Mouse (Mus musculus) heart, embryonic 16.5 days (tissue): ENCODE results near the gene Nacc1. TPM values are rescaled to one million over a fixed set of nuclear protein-coding genes. Genes with fewer than 3 reads are reported as not detected.

Experiments
- ATAC-seq: fragments of 200-750 bp; cut with Nextera tagmentation; replicated peaks from 2 replicates; pipeline ENCODE4 v1.8.0; 2017; ENCODE audit warnings: moderate number of reproducible peaks; ENCODE audit not compliant: insufficient read depth, low FRiP score; ENCODE audit errors: extremely low read depth
- H3K27ac ChIP-seq: fragments of 300-500 bp; sonication (generic); 2 replicates; pipeline ENCODE4 v1.5.1; 2014; ENCODE audit warnings: mild to moderate bottlenecking, low read length, control low read depth, moderate library complexity
- H3K27me3 ChIP-seq: fragments of 300-500 bp; sonication (generic); 2 replicates; pipeline ENCODE4 v1.6.1; 2014; ENCODE audit warnings: low read length, mixed read lengths; ENCODE audit not compliant: control insufficient read depth, insufficient read depth
- H3K36me3 ChIP-seq: fragments of 300-500 bp; sonication (generic); 2 replicates; pipeline ENCODE4 v1.6.1; 2014; ENCODE audit not compliant: control insufficient read depth, insufficient read depth
- H3K4me1 ChIP-seq: fragments of 300-500 bp; sonication (generic); 2 replicates; pipeline ENCODE4 v1.6.1; 2014; ENCODE audit warnings: low read length, mixed read lengths; ENCODE audit not compliant: control insufficient read depth, insufficient read depth
- H3K4me2 ChIP-seq: fragments of 300-500 bp; sonication (generic); 2 replicates; pipeline ENCODE4 v1.6.1; 2014; ENCODE audit warnings: low read depth, mild to moderate bottlenecking, control low read depth, low read length
- H3K4me3 ChIP-seq: fragments of 300-500 bp; sonication (generic); 2 replicates; pipeline ENCODE4 v1.5.1; 2014; ENCODE audit warnings: mild to moderate bottlenecking, control low read depth, low read length
- H3K9ac ChIP-seq: fragments of 300-500 bp; sonication (generic); 2 replicates; pipeline ENCODE4 v1.6.1; 2014; ENCODE audit warnings: low read length, control low read depth
- H3K9me3 ChIP-seq: fragments of 300-500 bp; sonication (generic); replicated peaks from 2 replicates; pipeline ENCODE4 v1.6.1; 2016; ENCODE audit warnings: low read length; ENCODE audit not compliant: control insufficient read depth
- WGBS: fragments of 180-500 bp; shearing (Covaris S2); extraction: QIAGEN DNeasy Blood & Tissue Kit; methylation state at CpG from one replicate; pipeline ENCODE4 v1.1.7; 2014; 5-methylcytosine and 5-hydroxymethylcytosine counted together
- polyA plus RNA-seq: library from polyadenylated mRNA; unstranded; fragments of >200 nt; fragmentation: Nextera tagmentation; extraction: Ambion mirVana; gene quantifications from 2 replicates; pipeline ENCODE4 v1.2.1, GENCODE M21; 2015

Nacc1 gene
- polyA plus RNA-seq, 1 experiment from 2014 or later, result 11.7 TPM

GRCm38 (mm10) chr8:84730541-84731370 is 43.1 kb upstream of the Nacc1 start:
- Histone ChIP-seq H3K4me3 (no peak overlapping the region), H3K4me1 (peaks cover 69% of the 10 kb centered on the region), H3K4me2 (peak overlapping the region; percentile 5; the same call in 1 of the 2 replicates), H3K9me3 (no peaks in the 10 kb centered on the region), H3K27ac (peak overlapping the region; percentile 86), H3K27me3 (no peaks in the 10 kb centered on the region), H3K36me3 (no peaks in the 10 kb centered on the region), H3K9ac (peak overlapping the region; percentile 31)
- ATAC-seq, result peak; percentile 51
- 34% methylated on average over 9 of the region's 9 CpGs for WGBS

DNA sequence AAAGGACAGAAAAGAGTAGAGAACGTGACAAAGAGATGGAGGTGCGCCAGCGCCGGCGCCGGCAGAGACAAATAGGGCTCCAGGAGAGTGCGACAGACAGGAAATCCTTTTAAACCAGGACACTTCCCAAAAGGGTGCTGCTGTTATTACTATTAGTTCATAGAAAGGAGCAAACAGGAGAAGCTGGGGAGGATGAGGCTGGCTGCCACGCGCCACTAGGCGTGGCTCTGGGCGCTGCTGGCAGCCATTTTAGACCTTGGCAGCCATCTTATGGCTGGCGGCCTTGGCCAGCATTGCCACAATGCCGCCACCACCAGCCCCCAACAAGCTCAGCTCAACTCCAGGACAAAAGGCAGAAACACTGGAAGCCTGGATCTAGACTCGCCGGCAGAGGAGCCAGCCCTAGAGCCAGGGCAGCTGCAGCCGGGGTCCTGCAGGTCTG is 42.3 kb upstream of the Nacc1 start:
- H3K27me3 ChIP-seq, result no peaks in the 10 kb centered on the region
- peak overlapping the region; percentile 86 for H3K27ac ChIP-seq
- WGBS, result 74% methylated on average over 16 of the region's 16 CpGs
- H3K4me3 ChIP-seq, result no peak overlapping the region
- no peaks in the 10 kb centered on the region for H3K9me3 ChIP-seq
- no peaks in the 10 kb centered on the region for H3K36me3 ChIP-seq
- no peak for ATAC-seq
- peak overlapping the region; percentile 31 for H3K9ac ChIP-seq
- H3K4me1 ChIP-seq, result peaks cover 69% of the 10 kb centered on the region
- no peak overlapping the region for H3K4me2 ChIP-seq

DNA sequence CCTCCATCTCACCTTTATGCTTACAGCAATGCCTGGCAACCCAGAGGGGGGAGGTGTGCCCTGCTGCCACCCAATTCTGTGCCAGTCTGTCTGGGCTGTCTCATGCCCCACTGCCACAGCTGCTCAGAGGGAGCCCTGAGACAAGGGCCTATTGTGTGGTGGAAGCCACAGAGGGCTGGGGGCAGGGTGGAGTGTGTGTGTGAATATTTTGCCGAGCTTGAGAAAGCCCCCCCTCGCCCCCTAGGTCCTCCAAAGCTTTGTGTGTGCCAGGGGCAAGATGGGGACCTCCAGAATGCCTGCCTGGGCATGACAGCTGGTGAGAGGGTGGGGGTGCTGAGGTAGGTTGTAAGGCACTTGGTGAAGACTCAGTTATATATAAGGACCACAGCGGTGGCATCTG is 40.8 kb upstream of the Nacc1 start:
- H3K36me3 ChIP-seq, result 0 out of 2 replicates have a peak, but pooled peaks cover 3% of the 10 kb centered on the region
- H3K27me3 ChIP-seq, result no peaks in the 10 kb centered on the region
- no peak overlapping the region for H3K4me2 ChIP-seq
- H3K9me3 ChIP-seq, result no peaks in the 10 kb centered on the region
- H3K4me3 ChIP-seq, result no peak overlapping the region
- no peak for ATAC-seq
- WGBS, result 75% methylated on average over 3 of the region's 3 CpGs
- H3K4me1 ChIP-seq, result peaks cover 77% of the 10 kb centered on the region
- no peak overlapping the region for H3K9ac ChIP-seq
- no peak overlapping the region for H3K27ac ChIP-seq

DNA sequence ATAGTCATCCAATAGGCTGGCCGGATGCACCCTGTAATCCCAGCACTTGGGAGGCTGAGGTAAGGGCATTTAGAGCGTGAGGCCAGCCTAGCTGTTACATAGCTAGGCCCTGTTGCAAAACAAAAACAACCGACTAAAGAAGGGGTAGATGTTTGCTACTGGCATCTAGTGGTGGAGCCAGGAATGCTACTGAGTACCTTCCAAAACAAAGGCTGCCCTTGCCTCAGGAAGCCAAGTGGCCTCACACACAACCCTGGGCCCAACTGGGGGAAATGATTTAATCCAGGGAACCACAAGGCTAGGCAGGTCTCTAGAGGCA is 38.2 kb upstream of the Nacc1 start:
- peak overlapping the region; percentile 72 for H3K27ac ChIP-seq
- no peak overlapping the region for H3K4me3 ChIP-seq
- H3K9me3 ChIP-seq, result no peaks in the 10 kb centered on the region
- H3K27me3 ChIP-seq, result no peaks in the 10 kb centered on the region
- peaks cover 66% of the 10 kb centered on the region for H3K4me1 ChIP-seq
- H3K36me3 ChIP-seq, result peaks cover 7% of the 10 kb centered on the region; the same call in 1 of the 2 replicates
- ATAC-seq, result no peak
- no peak overlapping the region; the same call in 1 of the 2 replicates for H3K9ac ChIP-seq
- H3K4me2 ChIP-seq, result no peak overlapping the region
- 15% methylated on average over 3 of the region's 3 CpGs for WGBS

- H3K9me3 ChIP-seq, result no peaks in the 10 kb centered on the region
- no peak overlapping the region for H3K4me3 ChIP-seq
- no peaks in the 10 kb centered on the region for H3K27me3 ChIP-seq
- H3K4me1 ChIP-seq, result peaks cover 61% of the 10 kb centered on the region
- H3K9ac ChIP-seq, result peak overlapping the region; percentile 31; the same call in 1 of the 2 replicates
- ATAC-seq, result no peak
- no peak overlapping the region for H3K4me2 ChIP-seq
- 49% methylated on average over 10 of the region's 10 CpGs for WGBS
- H3K27ac ChIP-seq, result peak overlapping the region; percentile 72
- H3K36me3 ChIP-seq, result peaks cover 7% of the 10 kb centered on the region; the same call in 1 of the 2 replicates
Measured at GRCm38 (mm10) chr8:84725246-84725940, 37.7 kb upstream of the Nacc1 start.

DNA sequence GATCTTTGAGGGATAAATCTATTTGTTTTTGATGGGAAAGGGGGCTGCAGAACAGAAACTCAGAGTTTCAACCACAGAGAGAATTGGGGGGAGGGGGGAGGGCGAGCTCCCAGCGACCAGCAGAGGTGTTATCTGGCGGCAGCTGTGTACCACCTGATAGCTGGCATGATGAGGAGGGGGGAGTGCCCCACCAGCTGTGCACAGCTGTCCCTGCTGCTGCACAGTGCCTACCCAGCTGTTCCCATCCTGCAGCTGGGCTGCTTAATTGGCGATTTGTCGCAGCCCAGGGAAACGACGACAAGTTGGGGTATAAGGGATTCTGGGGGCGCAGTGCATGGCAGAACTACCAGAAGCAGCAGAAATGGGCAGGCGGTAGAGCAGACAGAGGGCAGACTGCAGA is 37.0 kb upstream of the Nacc1 start:
- H3K4me3 ChIP-seq, result no peak overlapping the region
- no peak for ATAC-seq
- no peaks in the 10 kb centered on the region for H3K27me3 ChIP-seq
- no peak overlapping the region for H3K4me2 ChIP-seq
- peaks cover 7% of the 10 kb centered on the region; the same call in 1 of the 2 replicates for H3K36me3 ChIP-seq
- WGBS, result 47% methylated on average over 9 of the region's 9 CpGs
- peak overlapping the region; percentile 12; the same call in 1 of the 2 replicates for H3K27ac ChIP-seq
- no peaks in the 10 kb centered on the region for H3K9me3 ChIP-seq
- H3K4me1 ChIP-seq, result peaks cover 54% of the 10 kb centered on the region
- peak overlapping the region; percentile 56; the same call in 1 of the 2 replicates for H3K9ac ChIP-seq

- Histone ChIP-seq H3K27ac (peak overlapping the region; percentile 93), H3K9ac (peak overlapping the region; percentile 56), H3K4me2 (peak overlapping the region; percentile 43), H3K27me3 (no peaks in the 10 kb centered on the region), H3K9me3 (no peaks in the 10 kb centered on the region), H3K4me3 (0 out of 2 replicates have a peak overlapping the region, but pooled peaks have one; percentile 8), H3K36me3 (peaks cover 7% of the 10 kb centered on the region; the same call in 1 of the 2 replicates), H3K4me1 (peaks cover 52% of the 10 kb centered on the region)
- 33% methylated on average over 7 of the region's 7 CpGs for WGBS
- no peak for ATAC-seq
Measured at GRCm38 (mm10) chr8:84723571-84723900, 35.9 kb upstream of the Nacc1 start.

GRCm38 (mm10) chr8:84722850-84723570 is 35.3 kb upstream of the Nacc1 start, which contains the start of gene G430095P16Rik:
G430095P16Rik (plus strand) TSS chr8:84723007.
- 5% methylated on average over 10 of the region's 10 CpGs for WGBS
- H3K27me3 ChIP-seq, result no peaks in the 10 kb centered on the region
- ATAC-seq, result peak; percentile 85
- H3K9ac ChIP-seq, result peak within 1 kb of the TSS; percentile 56
- no peaks in the 10 kb centered on the region for H3K9me3 ChIP-seq
- H3K36me3 ChIP-seq, result peaks cover 7% of the 10 kb centered on the region; the same call in 1 of the 2 replicates
- H3K4me3 ChIP-seq, result peak within 1 kb of the TSS; percentile 19; the same call in 1 of the 2 replicates
- peak within 1 kb of the TSS; percentile 43 for H3K4me2 ChIP-seq
- peaks cover 50% of the 10 kb centered on the region for H3K4me1 ChIP-seq
- H3K27ac ChIP-seq, result peak within 1 kb of the TSS; percentile 93
